Mouse (Mus musculus): ENCODE results near the gene Chaf1a.

The Chaf1a gene

GRCm38 (mm10) chr17:56121826-56122225 is 81.6 kb downstream of the Chaf1a start, which contains the start of gene Lrg1:
Gene Lrg1 (minus strand): TSS chr17:56122001.
- DNase-seq = no peak
